Mouse (Mus musculus): ENCODE measurements around the gene Synj2.

- TF ChIP-seq ZNF384 (IDR thresholded peaks at IDR 0.05; ENCODE audit: low read depth, low read length) (no peak), CTCF (IDR thresholded peaks at IDR 0.05 in 2 of 3, conservative IDR thresholded peaks at IDR 0.05 in 1 of 3; ENCODE audit: control insufficient read depth in 1 of 3, insufficient read depth in 1 of 3, low read depth in 2 of 3, low read length in 3 of 3, poor library complexity in 1 of 3, severe bottlenecking in 1 of 3) (no peak), EP300 (IDR thresholded peaks at IDR 0.05; ENCODE audit: low read depth in 1 of 2, low read length in 2 of 2) (no peak), MAX (IDR thresholded peaks at IDR 0.05; ENCODE audit: low read length) (no peak), POLR2A (IDR thresholded peaks at IDR 0.05; ENCODE audit: control insufficient read depth in 1 of 2, insufficient read depth in 1 of 2, low read depth in 1 of 2, low read length in 2 of 2, poor library complexity in 1 of 2) (no peak), KAT2A (conservative IDR thresholded peaks at IDR 0.05; ENCODE audit: low read depth, low read length) (no peak), CHD1 (IDR thresholded peaks at IDR 0.05; ENCODE audit: low read depth, low read length) (no peak), TAL1 (IDR thresholded peaks at IDR 0.05; ENCODE audit: low read length) (no peak), ELF1 (IDR thresholded peaks at IDR 0.05; ENCODE audit: low read depth, low read length) (no peak), TCF12 (IDR thresholded peaks at IDR 0.05; ENCODE audit: low read depth, low read length) (no peak), ZKSCAN1 (IDR thresholded peaks at IDR 0.05; ENCODE audit: low read depth, low read length) (no peak), E2F4 (IDR thresholded peaks at IDR 0.05; ENCODE audit: borderline replicate concordance, low read depth, low read length) (no peak), GATA1 (IDR thresholded peaks at IDR 0.05; ENCODE audit: low read depth, low read length) (no peak), RCOR1 (IDR thresholded peaks at IDR 0.05; ENCODE audit: low read depth, low read length) (no peak)
These were observed 132.3 kb downstream of the Synj2 start for GRCm38 (mm10) chr17:6073405-6073804.
